Mouse (Mus musculus) c-Kit-positive CD71-positive TER-119-negative erythroid progenitor cells, embryonic 14.5 days (primary cell): ENCODE measurements around the gene Gpc3.

Source experiments
- DNase-seq: peaks from one replicate; pipeline ENCODE4 v3.0.0-alpha.2; 2013; ENCODE audit warnings: low read depth

Gene Gpc3

GRCm38 (mm10) chrX:52558526-52558925, 55.2 kb downstream of the Gpc3 start:
- no peak for DNase-seq

GRCm38 (mm10) chrX:52557489-52557888, 56.3 kb downstream of the Gpc3 start:
- DNase-seq = no peak

GRCm38 (mm10) chrX:52551296-52551695, 62.5 kb downstream of the Gpc3 start:
- DNase-seq = no peak

GRCm38 (mm10) chrX:52544623-52545022, 69.1 kb downstream of the Gpc3 start:
- no peak for DNase-seq

- DNase-seq = no peak
These were observed 76.5 kb downstream of the Gpc3 start for GRCm38 (mm10) chrX:52537282-52537681.

- no peak for DNase-seq
These were observed 80.0 kb downstream of the Gpc3 start for GRCm38 (mm10) chrX:52533766-52534165.

GRCm38 (mm10) chrX:52533098-52533497, 80.7 kb downstream of the Gpc3 start:
- DNase-seq = no peak

- DNase-seq = no peak
These were observed 81.6 kb downstream of the Gpc3 start for GRCm38 (mm10) chrX:52532124-52532523.

GRCm38 (mm10) chrX:52526086-52526485, 87.7 kb downstream of the Gpc3 start:
- no peak for DNase-seq

GRCm38 (mm10) chrX:52525132-52525531, 88.6 kb downstream of the Gpc3 start:
- no peak for DNase-seq

- DNase-seq = no peak
These were observed 99.2 kb downstream of the Gpc3 start for GRCm38 (mm10) chrX:52514553-52514952.

- no peak for DNase-seq
These were observed 102.6 kb downstream of the Gpc3 start for GRCm38 (mm10) chrX:52511151-52511550.

- no peak for DNase-seq
These were observed 109.9 kb downstream of the Gpc3 start for GRCm38 (mm10) chrX:52503857-52504256.

- no peak for DNase-seq
These were observed 124.3 kb downstream of the Gpc3 start for GRCm38 (mm10) chrX:52489461-52489860.

- no peak for DNase-seq
These were observed 158.6 kb downstream of the Gpc3 start for GRCm38 (mm10) chrX:52455074-52455588.

GRCm38 (mm10) chrX:52453445-52454182, 160.1 kb downstream of the Gpc3 start:
- DNase-seq = peak; percentile 28

- DNase-seq = no peak
These were observed 164.6 kb downstream of the Gpc3 start for GRCm38 (mm10) chrX:52449177-52449576.

- no peak for DNase-seq
These were observed 165.3 kb downstream of the Gpc3 start for GRCm38 (mm10) chrX:52448496-52448895.

GRCm38 (mm10) chrX:52446530-52446929, 167.2 kb downstream of the Gpc3 start:
- DNase-seq = no peak

- DNase-seq = no peak
These were observed 168.8 kb downstream of the Gpc3 start for GRCm38 (mm10) chrX:52444977-52445376.

GRCm38 (mm10) chrX:52441798-52442197, 172.0 kb downstream of the Gpc3 start:
- no peak for DNase-seq

GRCm38 (mm10) chrX:52439421-52439820, 174.3 kb downstream of the Gpc3 start:
- no peak for DNase-seq

GRCm38 (mm10) chrX:52425605-52426004, 188.1 kb downstream of the Gpc3 start:
- no peak for DNase-seq

GRCm38 (mm10) chrX:52419850-52420249, 193.9 kb downstream of the Gpc3 start:
- DNase-seq = no peak
